Mouse (Mus musculus): ENCODE data around the gene Pdxdc1. TPM values are rescaled to one million over a fixed set of nuclear protein-coding genes. Genes with fewer than 3 reads are reported as not detected.

The Pdxdc1 gene
- total RNA-seq (2014; rRNA removed): 67.4 and 70.8 TPM in 2 replicates
- 54.4 and 60.2 TPM in 2 replicates for polyA plus RNA-seq (2015; fragmentation: Nextera tagmentation; extraction: Ambion mirVana)

- no peaks in the 10 kb centered on the region for H3K27me3 ChIP-seq (ENCODE audit: insufficient read depth, low read length)
- whole genome bisulfite sequencing: 2% methylated on average over 55 of the region's 57 CpGs
These were observed at the start of gene Pdxdc1, which contains the start of gene Mpv17l for GRCm38 (mm10) chr16:13902888-13903483. Gene Pdxdc1 (minus strand): TSS chr16:13903131. Gene Mpv17l (plus strand): TSS chr16:13903161.

GRCm38 (mm10) chr16:13951245-13951644, 48.3 kb upstream of the Pdxdc1 start:
- ATAC-seq (no peak), DNase-seq (no peak)
- Histone ChIP-seq H3K4me1 (ENCODE audit: insufficient read depth) (no peaks in the 10 kb centered on the region), H3K9me3 (ENCODE audit: low read length) (no peaks in the 10 kb centered on the region), H3K36me3 (ENCODE audit: insufficient read depth) (0 out of 2 replicates have a peak, but pooled peaks cover 4% of the 10 kb centered on the region), H3K27ac (ENCODE audit: low read depth, low read length) (no peak overlapping the region), H3K4me2 (ENCODE audit: low read depth) (no peak overlapping the region), H3K9ac (no peak overlapping the region), H3K27me3 (ENCODE audit: insufficient read depth, low read length) (no peaks in the 10 kb centered on the region), H3K4me3 (ENCODE audit: low read depth, low read length) (no peak overlapping the region)
- 69% methylated on average over 3 of the region's 3 CpGs for WGBS
- TF ChIP-seq CTCF (IDR thresholded peaks at IDR 0.05; ENCODE audit: low read depth): no peak

More at GRCm38 (mm10) chr16:13902888-13903483, at the start of gene Pdxdc1, which contains the start of gene Mpv17l:
- DNase-seq (peak; percentile 99), ATAC-seq (peak; percentile 97)
- peak within 1 kb of the TSS; percentile 94 for H3K27ac ChIP-seq (ENCODE audit: low read depth, low read length)
- peak within 1 kb of the TSS; percentile 90 for H3K4me3 ChIP-seq (ENCODE audit: low read depth, low read length)
- peaks cover 4% of the 10 kb centered on the region; the same call in 1 of the 2 replicates for H3K4me1 ChIP-seq (ENCODE audit: insufficient read depth)
- H3K9me3 ChIP-seq (ENCODE audit: low read length): no peaks in the 10 kb centered on the region
- H3K4me2 ChIP-seq (ENCODE audit: low read depth): peak within 1 kb of the TSS; percentile 67
- TF ChIP-seq CTCF (IDR thresholded peaks at IDR 0.05; ENCODE audit: low read depth): 0 out of 2 replicates have a peak, but pooled peaks have one; percentile 3
- no peaks in the 10 kb centered on the region for H3K36me3 ChIP-seq (ENCODE audit: insufficient read depth)
- H3K9ac ChIP-seq: peak within 1 kb of the TSS; percentile 89

GRCm38 (mm10) chr16:13946306-13946705, 43.4 kb upstream of the Pdxdc1 start:
- Histone ChIP-seq H3K36me3 (ENCODE audit: insufficient read depth) (0 out of 2 replicates have a peak, but pooled peaks cover 4% of the 10 kb centered on the region), H3K4me2 (ENCODE audit: low read depth) (no peak overlapping the region), H3K4me3 (ENCODE audit: low read depth, low read length) (no peak overlapping the region), H3K9me3 (ENCODE audit: low read length) (no peaks in the 10 kb centered on the region), H3K9ac (no peak overlapping the region), H3K4me1 (ENCODE audit: insufficient read depth) (peaks cover 4% of the 10 kb centered on the region; the same call in 1 of the 2 replicates), H3K27ac (ENCODE audit: low read depth, low read length) (no peak overlapping the region), H3K27me3 (ENCODE audit: insufficient read depth, low read length) (no peaks in the 10 kb centered on the region)
- TF ChIP-seq CTCF (IDR thresholded peaks at IDR 0.05; ENCODE audit: low read depth): no peak
- no peak for ATAC-seq
- 88% methylated on average over 1 of the region's 1 CpGs for WGBS
- no peak for DNase-seq

- 81% methylated on average over 4 of the region's 4 CpGs for WGBS
These were observed 42.2 kb upstream of the Pdxdc1 start for GRCm38 (mm10) chr16:13945153-13945552.

GRCm38 (mm10) chr16:13944752-13945151, 41.8 kb upstream of the Pdxdc1 start:
- no peak for TF ChIP-seq CTCF (IDR thresholded peaks at IDR 0.05; ENCODE audit: low read depth)
- H3K4me2 ChIP-seq (ENCODE audit: low read depth): no peak overlapping the region
- no peaks in the 10 kb centered on the region for H3K27me3 ChIP-seq (ENCODE audit: insufficient read depth, low read length)
- 91% methylated on average over 5 of the region's 5 CpGs for WGBS
- no peak overlapping the region for H3K9ac ChIP-seq
- H3K4me3 ChIP-seq (ENCODE audit: low read depth, low read length): no peak overlapping the region
- H3K27ac ChIP-seq (ENCODE audit: low read depth, low read length): no peak overlapping the region
- H3K4me1 ChIP-seq (ENCODE audit: insufficient read depth): peaks cover 8% of the 10 kb centered on the region; the same call in 1 of the 2 replicates
- ATAC-seq: no peak
- no peaks in the 10 kb centered on the region for H3K9me3 ChIP-seq (ENCODE audit: low read length)
- H3K36me3 ChIP-seq (ENCODE audit: insufficient read depth): 0 out of 2 replicates have a peak, but pooled peaks cover 4% of the 10 kb centered on the region
- no peak for DNase-seq

More at GRCm38 (mm10) chr16:13945153-13945552, 42.2 kb upstream of the Pdxdc1 start:
- no peak overlapping the region for H3K4me3 ChIP-seq (ENCODE audit: low read depth, low read length)
- TF ChIP-seq CTCF (IDR thresholded peaks at IDR 0.05; ENCODE audit: low read depth): no peak
- no peak overlapping the region for H3K4me2 ChIP-seq (ENCODE audit: low read depth)
- ATAC-seq (no peak), DNase-seq (no peak)
- no peak overlapping the region for H3K27ac ChIP-seq (ENCODE audit: low read depth, low read length)
- H3K4me1 ChIP-seq (ENCODE audit: insufficient read depth): peaks cover 8% of the 10 kb centered on the region; the same call in 1 of the 2 replicates
- H3K27me3 ChIP-seq (ENCODE audit: insufficient read depth, low read length): no peaks in the 10 kb centered on the region
- H3K9ac ChIP-seq: no peak overlapping the region
- 0 out of 2 replicates have a peak, but pooled peaks cover 4% of the 10 kb centered on the region for H3K36me3 ChIP-seq (ENCODE audit: insufficient read depth)
- H3K9me3 ChIP-seq (ENCODE audit: low read length): no peaks in the 10 kb centered on the region

- DNase-seq: no peak
These were observed 41.2 kb upstream of the Pdxdc1 start for GRCm38 (mm10) chr16:13944178-13944577.

GRCm38 (mm10) chr16:13940847-13941395, 38.0 kb upstream of the Pdxdc1 start:
- DNase-seq: no peak
- no peak for TF ChIP-seq CTCF (IDR thresholded peaks at IDR 0.05; ENCODE audit: low read depth)
- Histone ChIP-seq H3K9me3 (ENCODE audit: low read length) (no peaks in the 10 kb centered on the region), H3K4me1 (ENCODE audit: insufficient read depth) (peaks cover 8% of the 10 kb centered on the region; the same call in 1 of the 2 replicates), H3K4me3 (ENCODE audit: low read depth, low read length) (peak overlapping the region; percentile 62), H3K9ac (peak overlapping the region; percentile 73), H3K27ac (ENCODE audit: low read depth, low read length) (peak overlapping the region; percentile 5; the same call in 1 of the 2 replicates), H3K4me2 (ENCODE audit: low read depth) (peak overlapping the region; percentile 97), H3K27me3 (ENCODE audit: insufficient read depth, low read length) (no peaks in the 10 kb centered on the region), H3K36me3 (ENCODE audit: insufficient read depth) (no peaks in the 10 kb centered on the region)
- 4% methylated on average over 34 of the region's 34 CpGs for WGBS
- ATAC-seq: peak; percentile 81

More at GRCm38 (mm10) chr16:13944178-13944577, 41.2 kb upstream of the Pdxdc1 start:
- ATAC-seq: no peak
- Histone ChIP-seq H3K4me1 (ENCODE audit: insufficient read depth) (peaks cover 8% of the 10 kb centered on the region; the same call in 1 of the 2 replicates), H3K27me3 (ENCODE audit: insufficient read depth, low read length) (no peaks in the 10 kb centered on the region), H3K36me3 (ENCODE audit: insufficient read depth) (0 out of 2 replicates have a peak, but pooled peaks cover 4% of the 10 kb centered on the region), H3K4me3 (ENCODE audit: low read depth, low read length) (no peak overlapping the region), H3K9me3 (ENCODE audit: low read length) (no peaks in the 10 kb centered on the region), H3K27ac (ENCODE audit: low read depth, low read length) (no peak overlapping the region), H3K4me2 (ENCODE audit: low read depth) (no peak overlapping the region), H3K9ac (no peak overlapping the region)
- WGBS: 68% methylated on average over 4 of the region's 4 CpGs
- TF ChIP-seq CTCF (IDR thresholded peaks at IDR 0.05; ENCODE audit: low read depth): no peak
